Mouse (Mus musculus) gastrocnemius, adult 18-20 months (tissue): ENCODE data around the gene Gde1. TPM values are rescaled to one million over a fixed set of nuclear protein-coding genes. Genes with fewer than 3 reads are reported as not detected.

Experiments used
- DNase-seq: peaks from one replicate; pipeline ENCODE4 v3.0.0; 2021; ENCODE audit warnings: low spot score
- long read RNA-seq, 2 experiments: library from polyadenylated mRNA; stranded (forward); transcript quantifications; one replicate each; pipeline ENCODE4 v2.0.0; 2021
- total RNA-seq, 2 experiments: library from RNA; stranded (reverse); gene quantifications; 2 replicates each; pipeline ENCODE4 v1.2.3; 2021

The Gde1 gene
- 10 to 100 TPM; 45.4 to 45.7 TPM for total RNA-seq
- long read RNA-seq, experiment 1, transcript Gde1-201 (6 exons, 1,582 nt), result major isoform, 80 of 90 reads
- long read RNA-seq, experiment 1, partial matches to known transcripts, result 1 of 90 reads
- long read RNA-seq, experiment 1, other reads (novel, unspliced or antisense), result 9 of 90 reads
- long read RNA-seq, experiment 2, transcript Gde1-201 (6 exons, 1,582 nt), result major isoform, 56 of 66 reads
- long read RNA-seq, experiment 2, partial matches to known transcripts, result 2 of 66 reads
- long read RNA-seq, experiment 2, other reads (novel, unspliced or antisense), result 8 of 66 reads

GRCm38 (mm10) chr7:118705101-118705961 lies at the start of gene Gde1:
Gene Gde1, minus strand, starts transcription at chr7:118705778.
- DNase-seq, result peak; percentile 92

- DNase-seq, result no peak
Measured at GRCm38 (mm10) chr7:118751625-118752024, 46.0 kb upstream of the Gde1 start.

GRCm38 (mm10) chr7:118749706-118750105 lies 44.1 kb upstream of the Gde1 start:
- no peak for DNase-seq

GRCm38 (mm10) chr7:118747891-118748672 lies 42.5 kb upstream of the Gde1 start:
- no peak for DNase-seq

GRCm38 (mm10) chr7:118744766-118745165 lies 39.2 kb upstream of the Gde1 start:
- DNase-seq, result no peak

GRCm38 (mm10) chr7:118742278-118742677 lies 36.7 kb upstream of the Gde1 start:
- no peak for DNase-seq

GRCm38 (mm10) chr7:118740532-118741338 lies 35.2 kb upstream of the Gde1 start:
- DNase-seq, result peak; percentile 98

- DNase-seq, result peak; percentile 84
Measured at GRCm38 (mm10) chr7:118739975-118740531, 34.5 kb upstream of the Gde1 start, which contains the start of gene Vps35l. Gene Vps35l, plus strand, starts transcription at chr7:118740226.

- no peak for DNase-seq
Measured at GRCm38 (mm10) chr7:118738730-118739129, 33.2 kb upstream of the Gde1 start.

GRCm38 (mm10) chr7:118733225-118733624 lies 27.6 kb upstream of the Gde1 start:
- no peak for DNase-seq

GRCm38 (mm10) chr7:118731781-118732180 lies 26.2 kb upstream of the Gde1 start:
- DNase-seq, result peak; percentile 60

GRCm38 (mm10) chr7:118728846-118729587 lies 23.4 kb upstream of the Gde1 start:
- DNase-seq, result no peak

GRCm38 (mm10) chr7:118725459-118725858 lies 19.9 kb upstream of the Gde1 start:
- DNase-seq, result no peak

- no peak for DNase-seq
Measured at GRCm38 (mm10) chr7:118723927-118724326, 18.3 kb upstream of the Gde1 start.

- DNase-seq, result no peak
Measured at GRCm38 (mm10) chr7:118718066-118718465, 12.5 kb upstream of the Gde1 start.

- no peak for DNase-seq
Measured at GRCm38 (mm10) chr7:118714873-118715272, 9.3 kb upstream of the Gde1 start.

- peak; percentile 97 for DNase-seq
Measured at GRCm38 (mm10) chr7:118712228-118713173, 6.9 kb upstream of the Gde1 start, which contains the start of gene Ccp110. Gene Ccp110, plus strand, starts transcription at chr7:118712552.

GRCm38 (mm10) chr7:118710776-118711175 lies 5.2 kb upstream of the Gde1 start:
- DNase-seq, result no peak

GRCm38 (mm10) chr7:118708002-118708401 lies 2.4 kb upstream of the Gde1 start:
- DNase-seq, result no peak
